8 mouse cellular contexts compared by ENCODE assay signal in the genomic region with DNA sequence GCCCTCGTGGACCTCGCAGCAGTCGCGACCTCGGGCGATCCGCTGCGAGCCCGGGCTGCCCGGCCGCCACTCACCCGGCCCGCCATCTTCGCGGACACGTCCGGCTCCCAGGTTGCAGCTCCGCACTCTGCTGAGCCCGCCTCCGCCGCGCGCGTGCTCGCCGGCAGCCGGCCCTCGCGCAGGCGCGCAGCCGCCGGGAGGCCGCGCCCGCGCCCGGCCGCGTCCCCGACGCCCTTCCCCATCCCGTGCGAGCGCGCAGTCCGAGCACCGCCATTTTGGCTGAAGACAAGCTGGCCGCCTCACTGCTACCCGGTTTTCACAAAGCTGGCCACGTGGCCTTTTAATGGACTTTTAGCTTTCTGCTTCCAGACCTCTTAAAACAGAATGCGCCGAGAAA. TPM values are rescaled to one million over a fixed set of nuclear protein-coding genes. Genes with fewer than 3 reads are reported as not detected.
DNase-seq lines count a peak whose midpoint lies in the region; ATAC-seq and TF ChIP-seq lines count a peak whose summit lies in the region.

A gene (minus strand): TSS at position 161 of the 397 bp plus-strand sequence.

- H3K27me3 ChIP-seq in cerebellum, adult 2 months (ENCODE audit: control insufficient read depth, insufficient read depth, low read length): no peaks in the 10 kb centered on the region
- H3K27me3 ChIP-seq in forebrain, postnatal 0 days (ENCODE audit: insufficient read depth, low read length): no peaks in the 10 kb centered on the region
- no peaks in the 10 kb centered on the region for H3K27me3 ChIP-seq in lung, embryonic 15.5 days

- peak; percentile 86 for TF ChIP-seq POLR2A in cerebellum, adult 2 months (IDR thresholded peaks at IDR 0.05; ENCODE audit: borderline replicate concordance, insufficient read depth, low read length)

- peak within 1 kb of the TSS; percentile 91 for H3K4me3 ChIP-seq in cerebellum, adult 2 months (replicated peaks; ENCODE audit: insufficient read depth, low read depth, low read length)
- peak within 1 kb of the TSS; percentile 79 for H3K4me3 ChIP-seq in forebrain, postnatal 0 days (ENCODE audit: low read depth, low read length)
- H3K4me3 ChIP-seq in lung, embryonic 15.5 days: peak within 1 kb of the TSS; percentile 92

- H3K9me3 ChIP-seq in forebrain, postnatal 0 days (ENCODE audit: low read length): no peaks in the 10 kb centered on the region
- no peaks in the 10 kb centered on the region for H3K9me3 ChIP-seq in lung, embryonic 15.5 days

- WGBS in cerebellum, adult 2 months: under 1% methylated on average over 53 of the region's 53 CpGs
- WGBS in forebrain, postnatal 0 days: 3% methylated on average over 53 of the region's 53 CpGs
- 0% methylated on average over 45 of the region's 53 CpGs for WGBS in lung, embryonic 15.5 days

- ATAC-seq in forebrain, postnatal 0 days: peak; percentile 97
- peak; percentile 97 for ATAC-seq in lung, embryonic 15.5 days (ENCODE audit: borderline replicate concordance, extremely low read depth, low FRiP score, low TSS enrichment)

- peaks cover 9% of the 10 kb centered on the region for H3K4me1 ChIP-seq in cerebellum, adult 2 months (ENCODE audit: control insufficient read depth, insufficient read depth, low read length)
- H3K4me1 ChIP-seq in forebrain, postnatal 0 days (ENCODE audit: insufficient read depth): peaks cover 16% of the 10 kb centered on the region; the same call in 1 of the 2 replicates
- peaks cover 8% of the 10 kb centered on the region; the same call in 1 of the 2 replicates for H3K4me1 ChIP-seq in lung, embryonic 15.5 days

- peak within 1 kb of the TSS; percentile 92 for H3K9ac ChIP-seq in forebrain, postnatal 0 days
- peak within 1 kb of the TSS; percentile 93 for H3K9ac ChIP-seq in lung, embryonic 15.5 days

- intact Hi-C loops in heart, postnatal 36 days (cut with DNase I): no loop called here

- H3K27ac ChIP-seq in cerebellum, adult 2 months (ENCODE audit: insufficient read depth, low read length): peak within 1 kb of the TSS; percentile 86
- H3K27ac ChIP-seq in forebrain, postnatal 0 days (ENCODE audit: low read depth, low read length): peak within 1 kb of the TSS; percentile 88
- H3K27ac ChIP-seq in lung, embryonic 15.5 days: peak within 1 kb of the TSS; percentile 49; the same call in 1 of the 2 replicates

- no peaks in the 10 kb centered on the region for H3K36me3 ChIP-seq in forebrain, postnatal 0 days (ENCODE audit: insufficient read depth)
- H3K36me3 ChIP-seq in lung, embryonic 15.5 days: no peaks in the 10 kb centered on the region

- DNase-seq in Muller cell, postnatal 12 days (ENCODE audit: inconsistent ontology term): peak; percentile 88
- DNase-seq in cerebellum, adult 2 months: peak; percentile 86
- DNase-seq in forebrain, postnatal 0 days: peak; percentile 92
- peak; percentile 81 to 87 for DNase-seq in heart, postnatal 36 days
- DNase-seq in layer of hippocampus, adult 8-10 months (ENCODE audit: low spot score in 2 of 2): peak; percentile 67 to 77
- peak; percentile 60 for DNase-seq in ovary, postnatal 10 days (ENCODE audit: low spot score)
- peak; percentile 56 to 65 for DNase-seq in thymus, postnatal 10 days (ENCODE audit: low spot score in 2 of 2)

- peak within 1 kb of the TSS; percentile 54 for H3K4me2 ChIP-seq in forebrain, postnatal 0 days (ENCODE audit: low read depth)
- H3K4me2 ChIP-seq in lung, embryonic 15.5 days: peak within 1 kb of the TSS; percentile 63

- TF ChIP-seq CTCF in cerebellum, adult 2 months (IDR thresholded peaks at IDR 0.05; ENCODE audit: borderline replicate concordance, insufficient read depth, low read depth, low read length): no peak
- TF ChIP-seq CTCF in forebrain, postnatal 0 days (IDR thresholded peaks at IDR 0.05; ENCODE audit: low read depth): no peak

RNA-seq across cellular contexts. Expression of the gene that starts here (rescaled TPM):
- 472 and 511 TPM in 2 replicates for polyA plus RNA-seq in cerebellum, adult 2 months (2012; rRNA removed)
- total RNA-seq in forebrain, postnatal 0 days (2014; rRNA removed): 106 and 134 TPM in 2 replicates
- polyA plus RNA-seq in forebrain, postnatal 0 days (2015; fragmentation: Nextera tagmentation; extraction: Ambion mirVana): 121 and 184 TPM in 2 replicates
- total RNA-seq in heart, postnatal 36 days (2021): 10 to 100 TPM; 26.2 to 27.4 TPM
- 1,000 to 10,000 TPM; 1,076 to 1,216 (median 1,154) TPM for total RNA-seq in layer of hippocampus, adult 8-10 months (2022)
- polyA plus RNA-seq in lung, embryonic 15.5 days (2015; fragmentation: Nextera tagmentation; extraction: Ambion mirVana): 49.6 and 51.4 TPM in 2 replicates

Comparison
In these comparisons a context has a peak if more than half of its experiments do, and no peak if none do; other contexts are left out.
1. Peak in every context shown above with its lines: DNase-seq, ATAC-seq, H3K4me3 ChIP-seq and H3K27ac ChIP-seq.